Mouse (Mus musculus): ENCODE results near the gene Cables2. TPM values are rescaled to one million over a fixed set of nuclear protein-coding genes. Genes with fewer than 3 reads are reported as not detected.

Gene Cables2
- 47.4 TPM for polyA plus RNA-seq (2015; fragmentation: Illumina TruSeq; extraction: RNeasy Lipid Tissue Mini Kit (QIAGEN cat#74804); ENCODE audit: insufficient read depth, low replicate concordance)

DNA sequence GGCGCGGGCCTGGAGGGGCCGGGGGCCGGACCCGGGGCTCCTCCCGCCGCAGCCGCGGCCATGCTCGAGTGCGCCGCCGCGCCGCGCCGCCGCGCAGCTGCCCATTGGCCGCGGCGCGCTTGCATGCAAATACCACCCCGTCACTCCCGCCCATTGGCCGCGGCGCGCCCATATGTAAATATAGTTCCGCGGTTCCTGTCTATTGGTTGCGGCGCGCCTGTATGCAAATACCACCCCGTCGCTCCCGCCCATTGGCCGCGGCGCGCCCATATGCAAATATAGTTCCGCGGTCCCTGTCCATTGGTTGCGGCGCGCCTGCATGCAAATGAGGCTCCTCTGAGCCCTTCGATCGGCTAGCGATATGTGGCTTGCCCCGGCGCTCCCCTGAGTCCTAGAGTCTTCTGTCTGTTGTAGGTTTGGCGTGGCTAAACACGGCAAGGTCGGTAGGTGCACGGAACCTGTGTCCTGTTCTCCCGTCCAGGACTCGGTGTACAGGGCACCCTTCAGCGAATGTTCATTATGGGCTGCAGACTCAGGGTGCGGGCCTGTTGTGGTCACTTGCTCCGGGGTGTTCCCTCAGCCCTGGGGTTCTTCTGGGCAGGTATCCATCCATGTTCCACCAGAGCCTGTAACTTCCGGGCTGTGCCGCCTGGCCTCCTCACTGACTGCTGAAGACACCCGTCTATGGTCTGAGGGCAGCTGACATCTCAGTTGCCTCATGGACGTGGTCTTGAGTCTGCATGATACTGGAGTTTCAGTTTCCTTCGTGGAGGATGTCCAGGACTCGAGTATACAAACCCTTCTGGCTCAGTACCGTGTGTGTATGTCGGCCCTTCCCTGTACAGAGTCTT, at the start of gene Cables2:
Gene Cables2, minus strand, starts transcription at position 103 of the 851 bp plus-strand sequence.

DNA sequence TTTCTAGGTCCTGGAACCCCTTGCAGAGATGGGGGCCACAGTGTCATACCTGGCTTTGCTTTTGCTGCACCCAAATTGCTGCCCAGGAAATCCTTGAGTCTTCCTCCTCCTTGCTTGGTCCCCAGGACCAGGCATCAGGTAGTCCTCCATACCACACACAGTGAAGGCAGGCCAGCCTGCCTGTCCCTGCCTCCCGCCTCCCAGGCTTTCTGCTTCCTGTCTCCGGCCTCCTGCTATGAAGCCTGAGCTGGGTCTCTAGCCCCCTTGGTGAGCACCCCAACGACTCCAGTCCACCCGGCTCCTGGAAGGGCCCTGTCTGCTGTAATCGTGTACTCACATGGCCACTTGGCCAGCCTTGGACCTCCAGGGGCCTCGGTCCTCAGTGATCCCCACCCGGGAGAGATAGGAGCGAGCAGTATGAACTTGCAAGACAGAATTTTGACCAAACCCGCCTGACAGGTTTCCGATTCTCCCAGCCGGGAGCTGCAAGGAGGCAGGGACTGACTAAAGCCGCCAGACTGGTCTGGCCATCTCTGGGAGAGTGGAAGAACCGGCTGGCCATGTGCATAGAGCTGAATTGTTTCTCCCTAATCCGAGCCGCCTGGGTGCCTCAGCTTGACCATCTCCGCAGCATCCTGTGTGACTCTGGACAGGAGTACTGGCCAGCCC, 16.3 kb upstream of the Cables2 start, which contains the start of gene Rbbp8nl:
Gene Rbbp8nl, minus strand, starts transcription at position 440 of the 669 bp plus-strand sequence.

DNA sequence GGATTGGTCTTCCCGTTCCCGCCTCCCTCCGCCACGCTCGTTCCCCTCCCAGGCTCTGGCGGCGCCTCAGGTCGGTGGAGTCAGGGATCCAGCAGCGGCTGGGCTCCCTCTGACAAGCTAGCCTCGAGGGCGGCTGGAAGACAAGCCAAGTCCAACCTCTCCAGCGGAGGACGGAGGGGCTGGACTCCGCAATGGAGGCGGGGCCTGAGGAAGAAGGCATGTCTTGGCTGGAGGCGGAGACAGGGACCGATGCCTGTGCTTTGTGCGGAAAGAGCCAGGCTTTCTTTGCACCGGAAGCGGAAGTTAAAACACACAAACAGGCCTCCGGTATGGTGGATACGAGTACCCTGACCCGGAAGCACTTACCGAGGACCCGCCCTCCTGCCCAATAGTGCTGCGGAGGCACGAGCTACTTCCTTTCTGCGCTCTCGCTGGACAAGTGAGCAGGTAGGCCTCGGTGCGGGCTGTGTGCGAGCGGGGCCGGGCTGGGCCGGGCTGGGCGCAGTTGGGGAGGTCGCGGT, 16.2 kb downstream of the Cables2 start, which contains the start of gene Rps21:
Gene Rps21, plus strand, starts transcription at position 377 of the 521 bp plus-strand sequence.

DNA sequence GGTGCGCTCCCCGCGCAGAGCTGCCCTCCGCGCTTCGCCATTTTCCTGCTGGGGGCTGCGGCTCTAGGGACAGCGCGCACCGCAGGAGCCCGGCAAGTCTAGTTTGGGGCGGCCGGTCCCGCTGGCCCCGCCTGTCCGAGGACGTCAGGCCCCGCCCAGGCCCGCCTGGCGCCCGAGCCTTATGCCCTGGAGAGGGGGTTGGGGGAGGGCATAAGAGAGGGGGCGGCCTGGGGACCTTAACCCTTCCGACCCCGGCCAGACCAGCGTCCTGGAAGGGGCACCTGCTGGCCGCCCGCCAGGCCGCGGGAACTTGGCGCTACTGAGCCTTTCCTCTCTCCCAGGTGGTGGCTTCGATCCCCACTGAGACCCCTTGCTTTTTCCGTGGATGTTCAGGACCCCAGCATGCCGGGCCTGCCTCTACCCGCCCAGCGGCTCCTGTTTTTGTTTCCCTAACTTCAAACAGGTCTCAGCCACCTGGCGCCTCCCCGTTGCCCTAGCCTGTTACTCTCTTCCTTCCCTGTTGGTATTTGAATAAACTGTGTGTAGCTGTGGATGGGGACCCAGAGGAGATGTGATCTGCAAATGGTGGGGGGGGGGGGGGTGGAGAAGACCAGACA, 47.4 kb downstream of the Cables2 start, which contains the start of gene Lama5:
Gene Lama5, minus strand, starts transcription at position 98 of the 617 bp plus-strand sequence.

Other genes with a start within 250 kb of the Cables2 start
- gene Lsm14b, start 248.5 kb downstream of the Cables2 start, polyA plus RNA-seq (2015; fragmentation: Illumina TruSeq; extraction: RNeasy Lipid Tissue Mini Kit (QIAGEN cat#74804); ENCODE audit: insufficient read depth, low replicate concordance), result 33.6 TPM
- gene Psma7, start 231.1 kb downstream of the Cables2 start, polyA plus RNA-seq (2015; fragmentation: Illumina TruSeq; extraction: RNeasy Lipid Tissue Mini Kit (QIAGEN cat#74804); ENCODE audit: insufficient read depth, low replicate concordance), result 201 TPM
- 7.9 TPM for gene Ss18l1, start 231.0 kb downstream of the Cables2 start, polyA plus RNA-seq (2015; fragmentation: Illumina TruSeq; extraction: RNeasy Lipid Tissue Mini Kit (QIAGEN cat#74804); ENCODE audit: insufficient read depth, low replicate concordance)
- 17.9 TPM for gene Mtg2, start 202.9 kb downstream of the Cables2 start, polyA plus RNA-seq (2015; fragmentation: Illumina TruSeq; extraction: RNeasy Lipid Tissue Mini Kit (QIAGEN cat#74804); ENCODE audit: insufficient read depth, low replicate concordance)
- not detected for gene Hrh3, start 169.0 kb downstream of the Cables2 start, polyA plus RNA-seq (2015; fragmentation: Illumina TruSeq; extraction: RNeasy Lipid Tissue Mini Kit (QIAGEN cat#74804); ENCODE audit: insufficient read depth, low replicate concordance)
- gene Osbpl2, start 154.2 kb downstream of the Cables2 start, polyA plus RNA-seq (2015; fragmentation: Illumina TruSeq; extraction: RNeasy Lipid Tissue Mini Kit (QIAGEN cat#74804); ENCODE audit: insufficient read depth, low replicate concordance), result 30.4 TPM
- gene Adrm1, start 102.0 kb downstream of the Cables2 start, polyA plus RNA-seq (2015; fragmentation: Illumina TruSeq; extraction: RNeasy Lipid Tissue Mini Kit (QIAGEN cat#74804); ENCODE audit: insufficient read depth, low replicate concordance), result 43.0 TPM
- gene Lama5, start 47.6 kb downstream of the Cables2 start, polyA plus RNA-seq (2015; fragmentation: Illumina TruSeq; extraction: RNeasy Lipid Tissue Mini Kit (QIAGEN cat#74804); ENCODE audit: insufficient read depth, low replicate concordance), result 2.7 TPM
- gene Rps21, start 16.1 kb downstream of the Cables2 start, polyA plus RNA-seq (2015; fragmentation: Illumina TruSeq; extraction: RNeasy Lipid Tissue Mini Kit (QIAGEN cat#74804); ENCODE audit: insufficient read depth, low replicate concordance), result 1,124 TPM
- not detected for gene Rbbp8nl, start 16.4 kb upstream of the Cables2 start, polyA plus RNA-seq (2015; fragmentation: Illumina TruSeq; extraction: RNeasy Lipid Tissue Mini Kit (QIAGEN cat#74804); ENCODE audit: insufficient read depth, low replicate concordance)
- not detected for gene Gata5, start 61.2 kb upstream of the Cables2 start, polyA plus RNA-seq (2015; fragmentation: Illumina TruSeq; extraction: RNeasy Lipid Tissue Mini Kit (QIAGEN cat#74804); ENCODE audit: insufficient read depth, low replicate concordance)
- gene Slco4a1, start 182.7 kb upstream of the Cables2 start, polyA plus RNA-seq (2015; fragmentation: Illumina TruSeq; extraction: RNeasy Lipid Tissue Mini Kit (QIAGEN cat#74804); ENCODE audit: insufficient read depth, low replicate concordance), result 2.9 TPM
- not detected for gene Ntsr1, start 226.5 kb upstream of the Cables2 start, polyA plus RNA-seq (2015; fragmentation: Illumina TruSeq; extraction: RNeasy Lipid Tissue Mini Kit (QIAGEN cat#74804); ENCODE audit: insufficient read depth, low replicate concordance)